Mouse (Mus musculus) heart, adult 8-10 months (tissue): Measurements from ENCODE around the gene Olfr301. TPM values are rescaled to one million over a fixed set of nuclear protein-coding genes. Genes with fewer than 3 reads are reported as not detected.

ENCODE experiments used
- DNase-seq: peaks from one replicate; pipeline ENCODE4 v3.0.0; 2022; ENCODE audit warnings: low spot score
- total RNA-seq, 4 experiments: library from RNA; stranded (reverse); gene quantifications; 2 replicates each; pipeline ENCODE4 v1.2.4; 2022

Gene Olfr301
- total RNA-seq, result not detected

GRCm38 (mm10) chr7:86403546-86403945 lies at the start of gene Olfr301:
Olfr301 (plus strand) TSS chr7:86403846.
- DNase-seq, result no peak

- no peak for DNase-seq
Observed at GRCm38 (mm10) chr7:86366828-86367227, 36.8 kb upstream of the Olfr301 start, which contains the start of gene Olfr305. Olfr305 (minus strand) TSS chr7:86366928.

GRCm38 (mm10) chr7:86385769-86386168 lies 17.9 kb upstream of the Olfr301 start:
- no peak for DNase-seq

- DNase-seq, result no peak
Observed at GRCm38 (mm10) chr7:86386558-86386957, 17.1 kb upstream of the Olfr301 start, which contains the start of gene Olfr304. Olfr304 (minus strand) TSS chr7:86386658.

GRCm38 (mm10) chr7:86397689-86398088 lies 6.0 kb upstream of the Olfr301 start, which contains the start of gene Olfr303:
Olfr303 (minus strand) TSS chr7:86397789.
- DNase-seq, result no peak

- no peak for DNase-seq
Observed at GRCm38 (mm10) chr7:86459621-86460020, 56.0 kb downstream of the Olfr301 start, which contains the start of gene Olfr299. Olfr299 (plus strand) TSS chr7:86459921.

Other genes starting within 250 kb of the Olfr301 start
- not detected for gene Vmn2r75, start 232.1 kb upstream of the Olfr301 start, total RNA-seq
- not detected for gene Vmn2r76, start 157.5 kb upstream of the Olfr301 start, total RNA-seq
- gene Olfr310, start 126.7 kb upstream of the Olfr301 start, total RNA-seq, result not detected
- not detected for gene Olfr309, start 90.1 kb upstream of the Olfr301 start, total RNA-seq
- not detected for gene Olfr308, start 78.2 kb upstream of the Olfr301 start, total RNA-seq
- not detected for gene Olfr307, start 66.3 kb upstream of the Olfr301 start, total RNA-seq
- not detected for gene Olfr305, start 36.9 kb upstream of the Olfr301 start, total RNA-seq
- not detected for gene Olfr304, start 17.2 kb upstream of the Olfr301 start, total RNA-seq
- gene Olfr303, start 6.1 kb upstream of the Olfr301 start, total RNA-seq, result not detected
- not detected for gene Olfr299, start 56.1 kb downstream of the Olfr301 start, total RNA-seq
- gene Olfr298, start 88.6 kb downstream of the Olfr301 start, total RNA-seq, result not detected
- gene Olfr297, start 116.1 kb downstream of the Olfr301 start, total RNA-seq, result not detected
- gene Olfr295, start 180.0 kb downstream of the Olfr301 start, total RNA-seq, result not detected
- gene Olfr294, start 212.8 kb downstream of the Olfr301 start, total RNA-seq, result not detected
- not detected for gene Olfr293, start 245.2 kb downstream of the Olfr301 start, total RNA-seq